Comparison of ENCODE assay signal across 11 mouse cellular contexts in the genomic region with DNA sequence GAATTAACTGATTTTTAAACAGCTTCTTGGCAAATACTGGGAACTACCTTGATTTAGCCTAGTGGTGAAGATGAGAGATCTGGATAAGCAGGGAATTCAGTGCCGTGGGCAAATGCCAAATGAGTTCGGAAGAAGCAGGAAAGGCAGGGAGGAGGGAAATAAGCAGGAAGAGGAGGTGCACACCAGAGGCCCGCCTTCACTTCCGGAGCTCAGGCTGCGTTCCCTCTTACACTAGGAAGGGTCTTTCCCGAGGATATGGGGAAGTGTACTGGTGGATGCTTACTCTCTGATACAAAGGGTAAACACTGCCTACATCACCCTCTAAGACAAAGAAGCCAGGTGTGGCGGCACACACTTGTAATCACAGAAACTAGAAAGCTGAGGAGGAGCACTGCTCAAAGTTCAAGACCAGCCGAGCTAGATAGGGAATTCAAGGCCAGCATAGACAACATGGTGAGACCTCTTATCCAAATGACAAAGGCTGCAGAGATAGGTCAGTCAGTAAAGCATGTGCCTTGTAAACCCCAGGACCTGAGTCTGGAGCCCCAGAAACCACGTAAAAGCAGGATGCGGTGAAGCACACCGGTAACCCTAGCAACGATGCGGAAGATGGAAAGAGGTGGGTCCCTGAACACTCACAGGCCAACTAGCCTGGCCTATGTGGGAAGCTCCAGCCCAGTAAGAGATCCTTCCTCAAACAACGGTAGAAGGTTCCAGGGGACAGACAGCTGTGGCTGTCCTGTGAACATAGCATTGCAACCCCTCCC. TPM values are rescaled to one million over a fixed set of nuclear protein-coding genes. Genes with fewer than 3 reads are reported as not detected.
DNase-seq lines count a peak whose midpoint lies in the region; ATAC-seq and TF ChIP-seq lines count a peak whose summit lies in the region.
"Had no signal": no experiment of that assay in that cellular context is flagged by ENCODE, and none has a peak within 500 bp of the region (broad histone marks: within the 10 kb centered on the region; RNA-seq: fewer than 3 reads in every experiment).

No protein-coding gene starts in this region.

- H3K79me2 ChIP-seq in CH12.LX (replicated peaks; ENCODE audit: control insufficient read depth, extremely low read depth, insufficient read depth, poor library complexity, severe bottlenecking) = no peaks in the 10 kb centered on the region; the same call in 1 of the 2 replicates

- peaks cover 10 to 36% of the 10 kb centered on the region in 2 experiments for H3K36me3 ChIP-seq in CH12.LX (replicated peaks in 1 of 2; ENCODE audit: control insufficient read depth in 1 of 2, insufficient read depth in 1 of 2, low read length in 1 of 2)
- peaks cover 94% of the 10 kb centered on the region for H3K36me3 ChIP-seq in megakaryocyte, embryonic 14.5 days (replicated peaks; ENCODE audit: low read length)

- in situ Hi-C loops in CH12.LX (cut with MboI; ENCODE audit: low pct_ligation_motif_present, low pct_unique_long_range_greater_than_20kb, low sequenced_read_pairs) = loop anchor here (10.0 kb wide), 1 partner anchor 49 kb away; no protein-coding TSS in a partner anchor

- H3K27ac ChIP-seq in CH12.LX (ENCODE audit: insufficient read depth, low read depth) = peak overlapping the region; percentile 9; the same call in 1 of the 2 replicates

- peak; percentile 79 for ATAC-seq in activated CD4-positive, CD25-positive, alpha-beta regulatory T cell, adult 4 months
- no peak for ATAC-seq in erythroblast, adult 5-6 weeks (replicated peaks; ENCODE audit: low FRiP score, poor library complexity, severe bottlenecking)

- H3K4me1 ChIP-seq in CH12.LX (ENCODE audit: control insufficient read depth in 1 of 2, insufficient read depth in 2 of 2) = peaks cover 0 to 22% of the 10 kb centered on the region in 2 experiments; a peak in 1 of 4 replicates
- H3K4me1 ChIP-seq in megakaryocyte, embryonic 14.5 days = peaks cover 93% of the 10 kb centered on the region

- dilution Hi-C loops in CH12.LX (cut with MboI; ENCODE audit: extremely low pct_ligation_motif_present, extremely low pct_unique_long_range_greater_than_20kb, low sequenced_read_pairs) = no loop called here

- peak overlapping the region; percentile 25 for H3K4me2 ChIP-seq in CH12.LX (ENCODE audit: insufficient read depth, low read depth, poor library complexity, severe bottlenecking)

- no peak for TF ChIP-seq RAD21 in CH12.LX (IDR thresholded peaks at IDR 0.05; ENCODE audit: low read depth, low read length)

- H3K4me3 ChIP-seq in CH12.LX (replicated peaks in 1 of 3; ENCODE audit: low read depth in 2 of 3, low read length in 2 of 3, poor library complexity in 1 of 3) = peak overlapping the region; percentile 34 to 67 (median 55)
- H3K4me3 ChIP-seq in megakaryocyte, embryonic 14.5 days (replicated peaks) = peak overlapping the region; percentile 74

- H3K27me3 ChIP-seq in CH12.LX (replicated peaks) = no peaks in the 10 kb centered on the region
- no peaks in the 10 kb centered on the region for H3K27me3 ChIP-seq in megakaryocyte, embryonic 14.5 days (replicated peaks)

- H3K9ac ChIP-seq in CH12.LX (ENCODE audit: insufficient read depth, low read depth) = peak overlapping the region; percentile 25; the same call in 1 of the 2 replicates

- peak; percentile 4 for DNase-seq in kidney, postnatal 10 days
- DNase-seq in kidney, adult 18-20 months = no peak
- DNase-seq in CH12.LX (ENCODE audit: extremely low read depth) = peak; percentile 67
- no peak for DNase-seq in layer of hippocampus, adult 18-20 months (ENCODE audit: low spot score in 2 of 2)
- DNase-seq in yolk sac, embryonic 10.5 days (ENCODE audit: low spot score) = no peak
- DNase-seq: heart, postnatal 14 days; left cerebral cortex, postnatal 4 days; thymus, postnatal 36 days had no signal

- TF ChIP-seq CTCF in CH12.LX (conservative IDR thresholded peaks at IDR 0.05 in 1 of 2, IDR thresholded peaks at IDR 0.05 in 1 of 2; ENCODE audit: low read depth in 2 of 2, low read length in 2 of 2) = no peak

- no peaks in the 10 kb centered on the region for H3K9me3 ChIP-seq in CH12.LX (replicated peaks; ENCODE audit: low read length)
- H3K9me3 ChIP-seq in megakaryocyte, embryonic 14.5 days = no peaks in the 10 kb centered on the region

- peak; percentile 57 for TF ChIP-seq POLR2A in CH12.LX (IDR thresholded peaks at IDR 0.05; ENCODE audit: low read depth, low read length)

- TF ChIP-seq EP300 in CH12.LX (IDR thresholded peaks at IDR 0.05; ENCODE audit: low read length) = no peak

TF ChIP-seq in CH12.LX, 34 proteins besides CTCF, POLR2A, EP300 and RAD21:
- TF ChIP-seq CHD1 (IDR thresholded peaks at IDR 0.05; ENCODE audit: low read depth, low read length) (no peak), ELF1 (IDR thresholded peaks at IDR 0.05; ENCODE audit: low read depth, low read length) (peak; percentile 56), MXI1 (IDR thresholded peaks at IDR 0.05; ENCODE audit: low read depth, low read length) (peak; percentile 58; the same call in 1 of the 2 replicates), TBP (conservative IDR thresholded peaks at IDR 0.05; ENCODE audit: low read depth, low read length) (0 out of 2 replicates have a peak, but pooled peaks have one; percentile 33), NELFE (IDR thresholded peaks at IDR 0.05; ENCODE audit: low read depth, low read length) (peak; percentile 59; the same call in 1 of the 2 replicates), SIN3A (IDR thresholded peaks at IDR 0.05; ENCODE audit: low read length) (peak; percentile 50; the same call in 1 of the 2 replicates), UBTF (IDR thresholded peaks at IDR 0.05; ENCODE audit: low read depth, low read length) (no peak), HCFC1 (IDR thresholded peaks at IDR 0.05; ENCODE audit: low read depth, low read length) (peak; percentile 43; the same call in 1 of the 2 replicates), ZMIZ1 (IDR thresholded peaks at IDR 0.05; ENCODE audit: low read depth, low read length) (no peak), PAX5 (IDR thresholded peaks at IDR 0.05; ENCODE audit: low read length) (no peak), MYC (IDR thresholded peaks at IDR 0.05; ENCODE audit: low read depth, low read length) (no peak), KAT2A (IDR thresholded peaks at IDR 0.05; ENCODE audit: insufficient replicate concordance, low read length) (0 out of 2 replicates have a peak, but pooled peaks have one; percentile 30)

RNA-seq across cellular contexts. Expression of a gene that starts 57.9 kb away (rescaled TPM):
- total RNA-seq in CH12.LX (2012; rRNA removed) (12.6 and 14.7 TPM in 2 replicates), CH12.LX (2014; rRNA removed) (16.7 and 17.3 TPM in 2 replicates)
- 15.7 and 17.8 TPM in 2 replicates for polyA plus RNA-seq in CH12.LX (2012; ENCODE audit: insufficient read length, low read depth)
- polyA plus RNA-seq in activated CD4-positive, CD25-positive, alpha-beta regulatory T cell, adult 4 months (2017; shearing (Covaris generic)) = 100 to 1,000 TPM; 121 to 125 TPM
- polyA plus RNA-seq in megakaryocyte, embryonic 14.5 days (2012; ENCODE audit: insufficient read depth, low replicate concordance) = 2.4 TPM in 1 of 2 replicates, not detected in the other
- 0.19 and 2.1 TPM in 2 replicates for total RNA-seq in erythroblast, adult 5-6 weeks (2015; ENCODE audit: low replicate concordance)
- total RNA-seq in erythroblast, adult 5-6 weeks (2017; ENCODE audit: low replicate concordance) = 0.56 and 4.9 TPM in 2 replicates
- 10 to 100 TPM; 34.1 to 36.4 TPM for total RNA-seq in layer of hippocampus, adult 18-20 months (2021)

Comparison
In these comparisons a context has a peak if more than half of its experiments do, and no peak if none do; other contexts are left out.
1. DNase-seq: peak in kidney, postnatal 10 days (single experiment) and CH12.LX (single experiment); none in kidney, adult 18-20 months (single experiment), layer of hippocampus, adult 18-20 months (0 of 2) and yolk sac, embryonic 10.5 days (single experiment).